Mouse (Mus musculus) embryo, embryonic 10.5 days (tissue): Measurements from ENCODE around the gene Dus2.
"Not testable (repeated sequence)": the region's sequence is repeated elsewhere in the genome, so short reads cannot be mapped to it uniquely, and the experiment has no call there.

Source experiments
- DNase-seq: peaks from one replicate; pipeline ENCODE4 v3.0.0-alpha.2; 2015; ENCODE audit warnings: low spot score

The Dus2 gene

DNA sequence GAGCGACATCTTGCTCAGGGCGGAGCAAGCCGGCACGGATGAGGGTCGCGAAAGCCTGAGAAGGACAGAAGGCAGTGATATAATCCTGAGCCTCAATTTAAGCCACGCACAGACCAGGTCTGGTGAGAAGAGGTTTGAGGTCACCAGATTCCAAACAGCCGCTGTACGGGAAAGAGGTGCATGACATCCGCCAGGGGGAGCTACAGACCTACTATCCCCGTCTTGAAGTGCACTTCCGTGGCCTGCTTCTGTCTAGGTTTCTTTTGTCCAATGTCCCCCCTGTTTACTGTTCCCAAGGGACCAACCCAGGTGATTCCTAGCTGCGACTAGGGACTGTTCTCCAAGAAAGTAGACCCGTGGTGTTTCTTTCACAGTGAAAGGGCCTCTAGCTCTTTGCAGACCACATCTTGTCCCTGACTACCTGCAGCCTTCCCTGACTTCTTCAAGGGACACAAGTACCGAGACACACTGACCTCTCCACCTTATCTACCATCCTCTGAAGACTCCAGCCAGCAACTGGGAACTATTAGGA is at the start of gene Dus2:
Gene Dus2 (plus strand): TSS at position 482 of the 532 bp plus-strand sequence.
- peak; percentile 94 for DNase-seq

GRCm38 (mm10) chr8:105942026-105942425 is 49.1 kb upstream of the Dus2 start:
- DNase-seq: no peak

GRCm38 (mm10) chr8:105942542-105942941 is 48.6 kb upstream of the Dus2 start:
- DNase-seq: no peak

DNA sequence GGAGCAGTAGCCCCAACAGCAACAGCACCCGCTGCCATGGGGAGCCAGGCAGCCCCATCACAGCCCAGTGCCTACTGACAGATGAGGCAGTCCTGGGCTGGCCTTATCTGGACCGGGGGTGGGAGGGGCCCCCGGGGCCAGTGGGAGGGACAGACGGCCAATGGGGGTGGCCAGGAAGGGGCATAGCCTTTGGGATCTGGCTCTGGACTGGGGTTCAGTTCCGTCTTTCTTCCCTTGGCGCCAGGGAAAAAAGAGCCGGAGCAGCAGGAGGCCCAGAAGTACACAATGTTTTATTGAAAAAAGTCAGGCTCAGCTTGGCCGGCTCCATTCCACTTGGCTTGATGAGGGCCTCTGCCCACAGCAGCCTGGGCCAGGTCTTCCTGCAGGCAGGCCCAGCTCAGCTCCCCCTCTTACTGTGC is 47.8 kb upstream of the Dus2 start, which contains the start of gene Lcat:
Gene Lcat (minus strand): TSS at position 62 of the 419 bp plus-strand sequence.
- DNase-seq: no peak

GRCm38 (mm10) chr8:105949350-105949749 is 41.8 kb upstream of the Dus2 start:
- no peak for DNase-seq

DNA sequence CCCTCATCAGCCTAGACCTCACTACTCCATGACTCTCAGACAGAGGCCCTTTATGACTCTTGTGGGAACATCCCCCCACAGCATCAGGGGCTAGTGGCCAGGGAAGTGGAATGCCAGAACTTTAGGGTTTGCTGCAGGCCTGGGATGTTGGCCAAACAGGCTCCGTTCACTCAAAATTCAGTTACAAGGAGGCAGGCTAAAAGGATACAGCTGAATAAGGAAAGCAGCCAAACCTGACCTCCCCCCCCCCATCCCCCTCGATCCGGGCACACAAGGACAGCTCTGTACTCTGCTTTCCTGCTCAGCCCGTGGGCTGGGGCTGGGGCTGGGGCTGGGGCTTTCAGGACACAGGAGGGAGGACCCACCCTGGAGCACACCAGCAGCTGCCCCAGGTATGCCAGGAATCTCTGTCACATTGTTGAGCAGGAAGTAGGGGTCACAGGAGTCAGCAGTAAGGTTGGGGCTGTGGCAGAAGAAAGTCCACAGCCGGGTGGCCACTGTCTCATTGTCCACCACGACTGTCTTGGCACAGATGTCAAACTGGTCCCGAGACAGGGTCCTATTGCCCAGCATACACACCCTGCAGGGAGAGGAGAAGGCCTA is 40.0 kb upstream of the Dus2 start:
- peak; percentile 6 for DNase-seq

GRCm38 (mm10) chr8:105956556-105956955 is 34.6 kb upstream of the Dus2 start:
- DNase-seq: no peak

- no peak for DNase-seq
These were observed 33.3 kb upstream of the Dus2 start for GRCm38 (mm10) chr8:105957813-105958212.

DNA sequence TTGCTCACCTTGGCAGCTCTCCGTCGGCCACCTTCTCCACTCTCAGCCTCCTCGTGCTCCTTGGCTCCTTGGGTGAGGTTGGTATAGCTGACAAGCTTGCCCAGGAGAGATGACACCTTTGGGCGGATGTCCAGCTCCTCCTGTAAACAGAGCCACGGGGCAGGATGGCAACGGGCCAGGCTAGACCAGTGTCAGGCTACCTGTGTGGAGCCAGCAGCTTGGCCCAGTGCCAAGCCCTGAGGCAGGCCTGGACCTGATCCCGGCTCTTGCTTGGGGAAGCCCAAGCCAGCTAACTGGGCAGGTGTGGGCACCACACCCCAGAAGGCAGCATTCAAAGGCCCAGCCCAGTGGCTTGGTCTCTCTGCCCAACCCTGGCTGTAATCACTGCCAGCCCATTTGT is 31.8 kb upstream of the Dus2 start:
- no peak for DNase-seq

DNA sequence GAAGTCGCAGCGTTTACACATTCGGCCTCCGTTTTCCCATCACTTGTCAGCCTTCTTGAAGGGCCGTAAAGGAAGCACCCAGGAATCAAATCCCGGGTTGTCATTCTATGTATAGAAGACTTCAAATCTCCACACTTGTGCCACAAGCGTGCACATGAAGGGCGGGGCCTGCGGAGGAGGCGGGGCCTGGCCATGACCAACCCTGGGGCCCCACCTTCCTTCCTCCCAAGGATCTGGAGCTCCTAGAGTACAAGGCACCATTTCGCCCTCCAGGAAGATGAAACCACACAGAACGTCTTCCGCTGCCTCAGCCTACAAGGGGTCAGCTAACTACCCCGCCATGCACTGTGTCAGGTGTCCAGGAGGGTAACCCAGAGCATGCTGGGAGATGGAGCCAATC is 30.0 kb upstream of the Dus2 start:
- no peak for DNase-seq

GRCm38 (mm10) chr8:105961536-105961935 is 29.6 kb upstream of the Dus2 start:
- DNase-seq: no peak

GRCm38 (mm10) chr8:105964506-105965265 is 26.5 kb upstream of the Dus2 start:
- peak; percentile 5 for DNase-seq

GRCm38 (mm10) chr8:105965266-105965904 is 25.8 kb upstream of the Dus2 start:
- DNase-seq: peak; percentile 46

- peak; percentile 87 for DNase-seq
These were observed 25.2 kb upstream of the Dus2 start, which contains the start of gene Slc12a4 for GRCm38 (mm10) chr8:105965905-105966341. Gene Slc12a4 (minus strand): TSS chr8:105966097.

GRCm38 (mm10) chr8:105966692-105967311 is 24.3 kb upstream of the Dus2 start:
- DNase-seq: peak; percentile 63

DNA sequence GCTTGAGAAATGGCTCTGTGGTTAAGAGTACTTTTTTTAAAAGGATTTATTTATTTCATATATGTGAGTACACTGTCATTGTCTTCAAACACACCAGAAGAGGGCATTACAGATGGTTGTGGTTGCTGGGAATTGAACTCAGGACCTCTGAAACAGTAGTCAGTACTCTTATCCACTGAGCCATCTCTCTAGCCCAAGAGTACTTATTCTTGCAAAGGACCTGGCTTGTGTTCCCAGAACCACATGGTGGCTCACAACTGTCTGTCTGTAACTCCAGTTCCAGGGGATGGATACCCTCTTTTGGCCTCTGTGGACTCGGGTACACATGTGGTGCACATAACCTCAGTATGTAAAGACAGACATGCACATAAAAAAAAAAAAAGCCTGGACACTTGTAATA is 21.8 kb upstream of the Dus2 start:
- no peak for DNase-seq

- no peak for DNase-seq
These were observed 20.0 kb upstream of the Dus2 start for GRCm38 (mm10) chr8:105971019-105971720.

DNA sequence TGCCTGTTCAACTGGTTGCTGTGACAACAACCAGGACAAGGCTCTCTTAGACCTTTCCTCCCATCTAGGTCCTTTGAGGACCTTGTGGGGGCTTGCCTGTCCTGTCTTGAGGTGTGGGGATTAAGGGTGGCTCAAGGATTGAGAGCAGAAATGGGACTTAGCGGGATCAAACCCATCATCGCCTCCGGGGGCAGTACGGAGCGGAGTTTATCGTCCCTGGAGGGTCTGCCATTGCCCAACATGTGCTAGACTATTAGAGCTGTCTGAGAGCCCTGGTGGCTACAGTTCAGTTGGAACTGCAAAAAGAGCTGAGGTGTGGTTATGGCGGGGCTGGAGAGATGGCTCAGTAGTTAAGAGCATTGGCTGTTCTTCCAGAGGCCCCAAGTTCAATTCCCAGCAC is 15.8 kb upstream of the Dus2 start:
- DNase-seq: peak; percentile 17

DNA sequence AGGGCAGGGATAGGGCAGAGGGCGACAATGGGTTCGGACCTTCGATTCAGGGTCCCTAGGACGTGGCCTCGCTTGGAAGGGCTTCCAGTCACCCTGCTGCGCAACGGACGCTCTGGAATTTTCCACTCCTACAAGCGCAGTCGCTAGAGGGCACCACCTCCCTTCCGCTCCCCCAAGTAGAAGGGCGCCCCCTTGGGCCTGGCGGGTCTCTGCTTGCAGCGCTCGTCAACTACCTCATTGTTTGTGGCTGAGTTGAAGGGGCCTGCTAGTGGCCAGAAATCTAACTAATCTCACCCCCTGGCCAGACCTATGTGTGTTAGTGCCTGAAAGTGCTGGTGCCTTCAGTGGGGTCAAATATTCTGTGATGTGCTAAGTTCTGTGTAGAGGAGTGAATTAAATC is 11.8 kb upstream of the Dus2 start, which contains the start of gene Dpep3:
Gene Dpep3 (minus strand): TSS at position 105 of the 400 bp plus-strand sequence.
- no peak for DNase-seq

- no peak for DNase-seq
These were observed 10.0 kb upstream of the Dus2 start for GRCm38 (mm10) chr8:105981146-105981545.

DNA sequence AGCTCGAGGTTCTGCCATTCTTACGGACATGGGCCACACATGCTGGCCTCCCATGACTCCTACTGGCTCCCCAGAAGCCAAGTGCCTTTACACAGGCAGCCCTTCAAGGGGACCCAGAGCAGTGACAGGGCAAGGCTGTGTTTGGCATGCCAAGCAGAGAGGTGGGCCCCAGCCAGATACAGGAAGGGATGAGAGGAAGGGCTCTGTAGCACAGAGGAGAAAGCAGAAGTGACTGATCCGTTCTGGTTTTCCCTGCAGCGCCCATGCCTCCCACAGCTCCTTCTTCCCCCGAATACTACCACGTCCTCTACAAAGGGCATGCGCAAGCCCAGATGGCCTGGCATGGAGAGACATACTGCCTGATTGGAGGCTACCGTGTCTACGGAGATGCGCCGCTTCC is 7.7 kb upstream of the Dus2 start:
- DNase-seq: not testable (repeated sequence)
